Mouse (Mus musculus) limb, embryonic 13.5 days (tissue): ENCODE data around the gene Gm37419. TPM values are rescaled to one million over a fixed set of nuclear protein-coding genes. Genes with fewer than 3 reads are reported as not detected.

ENCODE experiments used
- ATAC-seq: fragments of 200-750 bp; cut with Nextera tagmentation; 2 replicates; pipeline ENCODE4 v1.8.0; 2017; ENCODE audit warnings: low read depth, moderate number of reproducible peaks, moderate TSS enrichment; ENCODE audit not compliant: low FRiP score
- H3K27ac ChIP-seq: fragments of 300-500 bp; sonication (generic); 2 replicates; pipeline ENCODE4 v1.5.1; 2015; ENCODE audit warnings: inconsistent platforms, mild to moderate bottlenecking, moderate library complexity
- H3K27me3 ChIP-seq: fragments of 300-500 bp; sonication (generic); 2 replicates; pipeline ENCODE4 v1.6.1; 2015; ENCODE audit warnings: mild to moderate bottlenecking, inconsistent platforms
- H3K36me3 ChIP-seq: fragments of 300-500 bp; sonication (generic); 2 replicates; pipeline ENCODE4 v1.6.1; 2015; ENCODE audit warnings: inconsistent platforms, mild to moderate bottlenecking, moderate library complexity
- H3K4me1 ChIP-seq: fragments of 300-500 bp; sonication (generic); 2 replicates; pipeline ENCODE4 v1.6.1; 2015; ENCODE audit warnings: inconsistent platforms
- H3K4me2 ChIP-seq: fragments of 300-500 bp; sonication (generic); replicated peaks from 2 replicates; pipeline ENCODE4 v1.6.1; 2015; ENCODE audit warnings: inconsistent platforms, mild to moderate bottlenecking, moderate library complexity
- H3K4me3 ChIP-seq: fragments of 300-500 bp; sonication (generic); 2 replicates; pipeline ENCODE4 v1.5.1; 2015; ENCODE audit warnings: moderate library complexity, mild to moderate bottlenecking, inconsistent platforms
- H3K9ac ChIP-seq: fragments of 300-500 bp; sonication (generic); 2 replicates; pipeline ENCODE4 v1.6.1; 2015; ENCODE audit warnings: mild to moderate bottlenecking, inconsistent platforms
- H3K9me3 ChIP-seq: fragments of 300-500 bp; sonication (generic); 2 replicates; pipeline ENCODE4 v1.6.1; 2016; ENCODE audit warnings: inconsistent platforms
- WGBS: fragments of 180-500 bp; shearing (Covaris S2); methylation state at CpG from one replicate; pipeline ENCODE4 v1.1.7; 2015; 5-methylcytosine and 5-hydroxymethylcytosine counted together
- polyA plus RNA-seq: library from polyadenylated mRNA; unstranded; fragments of >200 nt; fragmentation: Nextera tagmentation; extraction: Ambion mirVana; gene quantifications from 2 replicates; pipeline ENCODE4 v1.2.1, GENCODE M21; 2015

Gm37419 gene
- polyA plus RNA-seq, 1 experiment from 2014 or later: not detected

- Histone ChIP-seq H3K4me2 (no peak overlapping the region), H3K4me1 (no peaks in the 10 kb centered on the region), H3K9ac (no peak overlapping the region), H3K4me3 (no peak overlapping the region), H3K27ac (no peak overlapping the region), H3K36me3 (no peaks in the 10 kb centered on the region), H3K9me3 (no peaks in the 10 kb centered on the region), H3K27me3 (no peaks in the 10 kb centered on the region)
- 39% methylated on average over 3 of the region's 3 CpGs for WGBS
- no peak for ATAC-seq
Observed at GRCm38 (mm10) chr16:24012066-24012465, 23.8 kb downstream of the Gm37419 start.

- Histone ChIP-seq H3K4me2 (no peak overlapping the region), H3K27ac (no peak overlapping the region), H3K27me3 (no peaks in the 10 kb centered on the region), H3K9me3 (no peaks in the 10 kb centered on the region), H3K36me3 (no peaks in the 10 kb centered on the region), H3K4me1 (no peaks in the 10 kb centered on the region), H3K9ac (no peak overlapping the region), H3K4me3 (no peak overlapping the region)
- 85% methylated on average over 3 of the region's 3 CpGs for WGBS
- ATAC-seq: no peak
Observed at GRCm38 (mm10) chr16:24014378-24014777, 26.1 kb downstream of the Gm37419 start.

DNA sequence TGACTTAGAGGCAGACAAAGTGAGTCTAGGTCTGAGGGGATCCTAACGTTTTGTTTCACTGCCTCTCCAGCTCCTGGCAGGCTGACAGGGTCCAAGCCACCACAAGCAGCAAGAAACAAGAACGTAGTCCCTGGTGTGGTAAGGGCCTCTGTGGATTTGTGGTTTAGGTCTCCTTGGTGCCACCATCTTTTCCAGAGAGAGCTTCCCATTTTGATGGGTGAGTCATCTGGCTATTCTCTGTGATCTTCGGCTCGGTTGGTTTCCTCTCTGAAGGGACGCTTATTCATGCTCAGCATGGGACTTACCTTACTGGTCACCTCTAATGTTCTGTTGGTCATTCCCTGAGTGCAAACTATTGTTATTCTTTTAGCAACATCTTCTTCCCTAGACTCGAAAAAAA lies 28.0 kb downstream of the Gm37419 start:
- Histone ChIP-seq H3K27ac (no peak overlapping the region), H3K36me3 (no peaks in the 10 kb centered on the region), H3K27me3 (no peaks in the 10 kb centered on the region), H3K4me2 (no peak overlapping the region), H3K9me3 (no peaks in the 10 kb centered on the region), H3K4me1 (no peaks in the 10 kb centered on the region), H3K9ac (no peak overlapping the region), H3K4me3 (no peak overlapping the region)
- no peak for ATAC-seq
- 56% methylated on average over 6 of the region's 6 CpGs for WGBS

GRCm38 (mm10) chr16:24016742-24017141 lies 28.5 kb downstream of the Gm37419 start:
- no peaks in the 10 kb centered on the region for H3K9me3 ChIP-seq
- no peak overlapping the region for H3K4me2 ChIP-seq
- H3K36me3 ChIP-seq: no peaks in the 10 kb centered on the region
- H3K27me3 ChIP-seq: no peaks in the 10 kb centered on the region
- H3K27ac ChIP-seq: no peak overlapping the region
- H3K4me3 ChIP-seq: no peak overlapping the region
- H3K9ac ChIP-seq: no peak overlapping the region
- no peak for ATAC-seq
- no peaks in the 10 kb centered on the region for H3K4me1 ChIP-seq
- 46% methylated on average over 5 of the region's 5 CpGs for WGBS

DNA sequence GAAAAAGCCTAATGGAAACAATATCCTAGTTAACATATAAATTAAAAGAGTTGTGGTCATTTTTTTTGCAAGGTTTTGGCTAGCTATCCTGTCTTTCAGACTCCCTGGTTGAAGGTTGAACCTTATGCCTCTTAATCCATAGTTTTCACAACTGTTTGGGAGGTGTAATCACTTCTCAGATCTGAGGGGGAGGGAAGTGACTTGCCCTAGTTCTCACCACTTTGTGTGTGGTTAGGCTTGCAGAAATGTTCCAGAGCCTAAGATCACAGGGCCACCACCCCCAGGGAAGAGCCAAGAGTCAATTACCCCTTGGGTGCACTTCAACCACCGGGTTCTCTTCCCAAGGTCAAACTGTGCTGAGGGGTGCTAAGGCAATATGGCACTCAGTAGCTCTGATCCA lies 33.4 kb downstream of the Gm37419 start:
- ATAC-seq: no peak
- Histone ChIP-seq H3K9me3 (no peaks in the 10 kb centered on the region), H3K36me3 (no peaks in the 10 kb centered on the region), H3K9ac (no peak overlapping the region), H3K4me2 (no peak overlapping the region), H3K27ac (no peak overlapping the region), H3K4me3 (no peak overlapping the region), H3K4me1 (no peaks in the 10 kb centered on the region), H3K27me3 (no peaks in the 10 kb centered on the region)
- WGBS: 38% methylated on average over 1 of the region's 1 CpGs

- Histone ChIP-seq H3K4me2 (no peak overlapping the region), H3K9me3 (no peaks in the 10 kb centered on the region), H3K4me3 (no peak overlapping the region), H3K4me1 (no peaks in the 10 kb centered on the region), H3K27ac (no peak overlapping the region), H3K27me3 (no peaks in the 10 kb centered on the region), H3K36me3 (no peaks in the 10 kb centered on the region), H3K9ac (no peak overlapping the region)
- ATAC-seq: no peak
- WGBS: 81% methylated on average over 4 of the region's 4 CpGs
Observed at GRCm38 (mm10) chr16:24022605-24023004, 34.3 kb downstream of the Gm37419 start.

GRCm38 (mm10) chr16:24025442-24025841 lies 37.2 kb downstream of the Gm37419 start:
- H3K4me1 ChIP-seq: no peaks in the 10 kb centered on the region
- no peak for ATAC-seq
- no peaks in the 10 kb centered on the region for H3K27me3 ChIP-seq
- H3K36me3 ChIP-seq: no peaks in the 10 kb centered on the region
- no peak overlapping the region for H3K4me3 ChIP-seq
- H3K27ac ChIP-seq: no peak overlapping the region
- 58% methylated on average over 7 of the region's 7 CpGs for WGBS
- no peaks in the 10 kb centered on the region for H3K9me3 ChIP-seq
- H3K4me2 ChIP-seq: no peak overlapping the region
- H3K9ac ChIP-seq: no peak overlapping the region

- H3K4me1 ChIP-seq: no peaks in the 10 kb centered on the region
- H3K9me3 ChIP-seq: no peaks in the 10 kb centered on the region
- no peak for ATAC-seq
- H3K9ac ChIP-seq: no peak overlapping the region
- no peaks in the 10 kb centered on the region for H3K27me3 ChIP-seq
- no peaks in the 10 kb centered on the region for H3K36me3 ChIP-seq
- no peak overlapping the region for H3K4me2 ChIP-seq
- WGBS: 61% methylated on average over 2 of the region's 2 CpGs
- no peak overlapping the region for H3K4me3 ChIP-seq
- H3K27ac ChIP-seq: no peak overlapping the region
Observed at GRCm38 (mm10) chr16:24029965-24030672, 41.8 kb downstream of the Gm37419 start.

DNA sequence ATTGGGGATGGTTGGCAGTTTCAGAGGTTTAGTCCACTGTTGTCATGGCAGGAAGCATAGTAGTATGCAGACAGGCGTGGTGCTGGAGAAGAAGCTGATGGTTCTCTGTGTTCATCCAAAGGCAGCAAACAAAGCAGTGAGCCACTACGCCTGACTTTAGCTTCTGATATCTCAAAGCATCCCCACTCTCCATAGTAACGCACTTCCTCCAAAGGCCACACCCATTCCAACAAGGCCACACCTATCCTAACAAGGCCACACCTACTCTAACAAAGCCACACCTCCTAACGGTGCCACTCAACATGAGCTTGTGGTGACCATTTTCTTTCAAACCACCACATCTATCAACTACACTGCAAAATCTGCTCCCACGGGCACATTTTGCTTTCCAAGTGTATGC lies 45.0 kb downstream of the Gm37419 start:
- H3K9me3 ChIP-seq: 0 out of 2 replicates have a peak, but pooled peaks cover 8% of the 10 kb centered on the region
- no peaks in the 10 kb centered on the region for H3K36me3 ChIP-seq
- no peak overlapping the region for H3K27ac ChIP-seq
- WGBS: 92% methylated on average over 5 of the region's 5 CpGs
- no peak overlapping the region for H3K4me3 ChIP-seq
- H3K9ac ChIP-seq: no peak overlapping the region
- no peaks in the 10 kb centered on the region for H3K27me3 ChIP-seq
- no peak for ATAC-seq
- no peaks in the 10 kb centered on the region for H3K4me1 ChIP-seq
- no peak overlapping the region for H3K4me2 ChIP-seq

GRCm38 (mm10) chr16:24034450-24034849 lies 46.2 kb downstream of the Gm37419 start:
- H3K9me3 ChIP-seq: 0 out of 2 replicates have a peak, but pooled peaks cover 8% of the 10 kb centered on the region
- H3K4me2 ChIP-seq: no peak overlapping the region
- H3K27ac ChIP-seq: no peak overlapping the region
- no peak overlapping the region for H3K4me3 ChIP-seq
- 54% methylated on average over 2 of the region's 2 CpGs for WGBS
- no peak overlapping the region for H3K9ac ChIP-seq
- no peaks in the 10 kb centered on the region for H3K36me3 ChIP-seq
- H3K4me1 ChIP-seq: no peaks in the 10 kb centered on the region
- ATAC-seq: no peak
- no peaks in the 10 kb centered on the region for H3K27me3 ChIP-seq

- ATAC-seq: no peak
- H3K36me3 ChIP-seq: no peaks in the 10 kb centered on the region
- no peak overlapping the region for H3K4me2 ChIP-seq
- H3K9ac ChIP-seq: no peak overlapping the region
- no peak overlapping the region for H3K4me3 ChIP-seq
- no peaks in the 10 kb centered on the region for H3K27me3 ChIP-seq
- no peaks in the 10 kb centered on the region for H3K4me1 ChIP-seq
- 0 out of 2 replicates have a peak, but pooled peaks cover 8% of the 10 kb centered on the region for H3K9me3 ChIP-seq
- H3K27ac ChIP-seq: no peak overlapping the region
Observed at GRCm38 (mm10) chr16:24035767-24036166, 47.5 kb downstream of the Gm37419 start.

DNA sequence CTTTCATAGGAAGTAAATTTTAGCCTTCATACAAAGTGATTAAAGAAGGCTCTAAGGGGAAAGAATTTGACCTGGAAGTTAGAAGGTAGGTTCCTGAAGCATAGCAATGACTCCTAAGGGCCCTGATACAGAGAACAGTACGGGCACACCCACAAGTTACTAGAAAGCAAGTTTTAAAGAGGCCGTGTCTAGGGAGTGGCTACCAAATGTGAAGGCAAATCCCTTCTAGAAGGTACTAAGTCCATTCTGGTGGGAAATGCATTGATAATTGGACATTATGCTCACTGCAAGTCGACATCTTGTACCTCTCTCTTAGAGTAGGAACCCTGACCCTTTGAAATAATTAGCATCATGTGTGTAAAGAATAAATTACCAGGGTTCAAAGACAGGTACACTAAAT lies 48.1 kb downstream of the Gm37419 start:
- H3K4me3 ChIP-seq: no peak overlapping the region
- ATAC-seq: no peak
- H3K27ac ChIP-seq: no peak overlapping the region
- H3K36me3 ChIP-seq: no peaks in the 10 kb centered on the region
- H3K27me3 ChIP-seq: no peaks in the 10 kb centered on the region
- H3K9me3 ChIP-seq: 0 out of 2 replicates have a peak, but pooled peaks cover 8% of the 10 kb centered on the region
- WGBS: 80% methylated on average over 3 of the region's 3 CpGs
- no peaks in the 10 kb centered on the region for H3K4me1 ChIP-seq
- no peak overlapping the region for H3K4me2 ChIP-seq
- no peak overlapping the region for H3K9ac ChIP-seq
